Mouse (Mus musculus) adrenal gland, postnatal 14 days (tissue): ENCODE results near the gene Dclre1b. TPM values are rescaled to one million over a fixed set of nuclear protein-coding genes. Genes with fewer than 3 reads are reported as not detected.
"Not testable (repeated sequence)": the region's sequence is repeated elsewhere in the genome, so short reads cannot be mapped to it uniquely, and the experiment has no call there.

Experiments used
- DNase-seq: peaks from one replicate; pipeline ENCODE4 v3.0.0; 2021; ENCODE audit warnings: mixed read lengths
- total RNA-seq: library from RNA; stranded (reverse); gene quantifications from 2 replicates; pipeline ENCODE4 v1.2.3, GENCODE M21; 2021

Dclre1b gene
- total RNA-seq, 1 experiment from 2014 or later = 16.6 TPM

GRCm38 (mm10) chr3:103810967-103811366 is 1.7 kb upstream of the Dclre1b start:
- no peak for DNase-seq

- no peak for DNase-seq
These were observed 531 bp upstream of the Dclre1b start for GRCm38 (mm10) chr3:103809799-103810150.

- no peak for DNase-seq
These were observed 3.6 kb downstream of the Dclre1b start for GRCm38 (mm10) chr3:103805671-103806070.

- peak; percentile 17 for DNase-seq
These were observed 6.4 kb downstream of the Dclre1b start for GRCm38 (mm10) chr3:103802861-103803260.

GRCm38 (mm10) chr3:103801631-103802531 is 7.4 kb downstream of the Dclre1b start:
- DNase-seq = peak; percentile 81

- no peak for DNase-seq
These were observed 9.7 kb downstream of the Dclre1b start for GRCm38 (mm10) chr3:103799507-103799906.

GRCm38 (mm10) chr3:103796389-103796788 is 12.9 kb downstream of the Dclre1b start:
- DNase-seq = no peak

GRCm38 (mm10) chr3:103792566-103792965 is 16.7 kb downstream of the Dclre1b start:
- DNase-seq = no peak

- DNase-seq = not testable (repeated sequence)
These were observed 17.2 kb downstream of the Dclre1b start for GRCm38 (mm10) chr3:103792111-103792406.

GRCm38 (mm10) chr3:103791230-103792110 is 17.8 kb downstream of the Dclre1b start, which contains the start of gene Hipk1:
Hipk1 (minus strand) TSS chr3:103791563.
- DNase-seq = peak; percentile 97

GRCm38 (mm10) chr3:103790346-103791145 is 18.7 kb downstream of the Dclre1b start:
- DNase-seq = no peak

- peak; percentile 64 for DNase-seq
These were observed 19.3 kb downstream of the Dclre1b start for GRCm38 (mm10) chr3:103789891-103790345.

GRCm38 (mm10) chr3:103789096-103789495 is 20.1 kb downstream of the Dclre1b start:
- no peak for DNase-seq

- DNase-seq = peak; percentile 37
These were observed 22.0 kb downstream of the Dclre1b start for GRCm38 (mm10) chr3:103787225-103787624.

- no peak for DNase-seq
These were observed 26.2 kb downstream of the Dclre1b start for GRCm38 (mm10) chr3:103782844-103783609.

GRCm38 (mm10) chr3:103780777-103781176 is 28.5 kb downstream of the Dclre1b start:
- DNase-seq = no peak

- no peak for DNase-seq
These were observed 29.0 kb downstream of the Dclre1b start for GRCm38 (mm10) chr3:103780271-103780670.

- no peak for DNase-seq
These were observed 30.1 kb downstream of the Dclre1b start for GRCm38 (mm10) chr3:103779183-103779582.

GRCm38 (mm10) chr3:103778660-103779059 is 30.6 kb downstream of the Dclre1b start:
- no peak for DNase-seq

GRCm38 (mm10) chr3:103777940-103778339 is 31.3 kb downstream of the Dclre1b start:
- no peak for DNase-seq

GRCm38 (mm10) chr3:103774009-103774408 is 35.2 kb downstream of the Dclre1b start:
- no peak for DNase-seq
